Mouse (Mus musculus): Measurements from ENCODE around the gene RPS10-NUDT3. TPM values are rescaled to one million over a fixed set of nuclear protein-coding genes. Genes with fewer than 3 reads are reported as not detected.

The RPS10-NUDT3 gene
- total RNA-seq (2021), result not detected

DNA sequence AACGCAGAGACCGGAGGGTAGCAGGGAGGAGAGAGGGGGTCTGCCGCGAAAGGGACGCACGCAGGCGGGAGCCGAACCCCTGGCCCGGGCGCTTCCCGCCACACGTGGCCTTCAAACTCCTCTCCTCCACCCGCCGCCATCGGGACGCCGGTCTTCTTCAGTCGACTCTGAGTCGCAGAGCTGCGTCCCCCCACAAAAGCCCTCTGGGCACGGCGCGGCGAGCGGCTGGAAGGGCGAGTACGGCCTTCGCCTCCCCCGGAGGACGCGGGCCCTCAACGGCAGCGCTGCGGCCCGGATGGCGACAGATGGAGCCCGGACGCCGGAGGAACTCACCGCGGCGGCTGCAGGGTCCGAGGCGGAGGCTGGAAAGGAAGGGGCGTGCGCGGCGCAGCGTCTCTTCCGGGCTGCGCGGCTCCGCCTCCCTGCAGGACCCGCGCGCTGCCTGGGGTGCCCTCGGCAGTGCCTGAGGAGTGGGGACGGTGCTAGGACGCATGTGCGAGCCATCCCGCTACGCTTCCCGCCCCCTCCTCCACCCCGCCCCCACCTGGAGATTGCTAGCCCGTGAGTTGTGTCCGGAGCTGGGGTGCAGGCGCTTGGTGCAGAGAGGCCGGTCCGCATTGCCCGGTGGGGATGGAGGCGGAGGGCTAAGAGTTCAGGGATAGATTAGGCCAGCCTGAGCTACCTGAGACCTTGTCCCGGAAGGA lies at the start of gene RPS10-NUDT3:
TSS of gene RPS10-NUDT3 (minus strand) at position 352 of the 704 bp plus-strand sequence.
- peak; percentile 87 to 91 for DNase-seq
- intact Hi-C loops (cut with DNase I), result loop anchor here (5.0 kb wide), 1 partner anchor 428 kb away; no protein-coding TSS in a partner anchor

DNA sequence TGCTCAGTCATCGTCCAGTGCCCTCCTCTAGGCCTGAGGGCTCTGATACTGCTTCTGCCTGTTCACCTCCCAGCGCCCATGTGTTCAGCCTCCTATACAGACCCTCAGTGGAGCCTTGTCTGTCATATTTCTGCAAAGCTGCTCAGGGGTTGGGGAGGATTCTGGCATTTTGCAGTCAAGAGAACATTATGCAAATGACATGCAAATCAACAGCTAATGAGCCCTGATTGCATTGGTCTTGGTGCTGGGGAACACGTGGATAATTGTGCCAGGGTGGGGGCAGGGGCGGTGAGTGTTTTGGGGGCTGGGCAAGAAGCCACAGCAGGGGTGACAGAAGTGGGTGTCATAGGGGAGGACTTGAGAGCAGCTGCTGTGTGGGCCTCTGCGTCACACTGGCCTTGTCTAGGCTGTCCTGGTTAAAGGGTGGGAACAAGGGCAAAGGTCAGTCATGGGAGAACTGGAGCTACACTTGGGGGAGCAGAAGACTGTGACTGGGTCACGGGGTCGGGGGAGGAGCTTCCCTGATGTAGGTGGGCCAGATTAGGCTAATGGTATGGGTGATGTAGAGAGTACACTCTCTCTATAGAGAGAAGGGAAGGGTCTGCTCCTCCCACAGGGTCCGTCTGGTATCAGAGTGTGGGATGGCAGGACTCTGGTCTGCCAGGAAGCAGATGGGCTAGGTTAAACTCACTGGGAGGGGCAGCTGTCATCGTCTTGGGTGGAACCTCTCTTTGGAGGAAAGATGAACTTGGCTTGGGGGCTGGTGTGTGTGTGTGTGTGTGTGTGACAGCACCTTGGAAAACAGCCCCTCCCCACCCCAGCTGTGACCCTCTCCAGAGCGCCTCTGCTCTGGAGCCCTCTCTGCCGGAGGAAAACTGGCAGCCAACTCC lies 44.1 kb upstream of the RPS10-NUDT3 start:
- DNase-seq, result no peak
- intact Hi-C loops (cut with DNase I), result no loop called here

DNA sequence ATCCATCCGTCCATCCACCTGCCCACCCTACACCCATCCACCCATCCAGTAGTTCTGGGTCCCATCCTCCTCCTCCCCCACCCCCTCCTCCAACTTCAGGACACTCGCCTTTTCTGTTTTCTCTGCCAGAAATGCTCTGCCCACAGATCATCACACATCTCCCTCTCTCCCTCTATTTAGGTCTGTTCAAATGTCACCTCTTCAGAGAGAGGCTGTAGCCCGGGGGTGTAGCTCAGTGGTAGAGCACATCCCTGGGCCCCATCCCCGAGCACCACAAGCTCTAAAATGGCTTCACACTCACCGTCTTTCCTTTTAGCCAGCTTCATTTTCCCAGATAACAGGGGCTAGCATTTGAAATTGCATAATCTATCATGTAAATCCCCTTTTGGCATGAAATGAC lies 42.7 kb upstream of the RPS10-NUDT3 start:
- DNase-seq, result no peak
- intact Hi-C loops (cut with DNase I), result no loop called here

DNA sequence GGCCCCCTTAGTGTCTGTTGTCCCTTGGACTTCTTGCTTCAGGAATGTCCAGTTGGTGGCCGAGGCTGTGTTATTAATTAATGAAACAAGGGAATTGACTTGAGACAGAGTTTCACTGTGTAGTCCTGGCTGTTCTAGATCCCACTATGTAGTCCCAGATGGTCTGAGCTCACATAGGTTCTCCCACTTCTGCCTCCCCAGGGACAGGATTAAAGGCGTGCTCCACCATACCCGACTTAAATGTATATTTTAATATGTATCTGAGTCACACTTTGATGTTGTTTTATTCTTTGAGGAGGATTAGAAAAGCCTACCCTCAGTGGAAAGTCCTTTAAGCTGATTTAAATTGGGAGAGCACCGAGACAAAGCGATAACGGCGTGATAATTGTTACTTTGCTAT lies 41.2 kb upstream of the RPS10-NUDT3 start:
- DNase-seq, result no peak
- intact Hi-C loops (cut with DNase I), result no loop called here

DNA sequence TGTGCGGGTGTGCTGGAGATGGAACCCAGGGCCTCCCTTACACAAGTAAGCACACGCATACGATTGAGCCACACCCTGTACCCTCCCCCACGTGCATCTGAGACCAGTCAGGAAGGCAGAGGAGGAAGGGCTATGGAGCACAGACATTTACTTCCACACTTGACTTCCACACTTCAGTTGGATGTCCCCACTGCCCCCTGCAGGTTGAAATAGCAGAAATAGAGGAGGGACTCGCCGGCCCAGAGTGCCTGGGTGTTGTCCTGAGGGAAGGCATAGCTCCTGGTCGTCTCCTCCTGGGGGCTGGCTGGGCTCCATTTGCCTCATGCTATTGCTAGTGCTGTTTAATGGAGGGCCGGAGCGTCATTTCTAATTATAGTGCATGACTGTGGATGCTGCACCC lies 40.4 kb upstream of the RPS10-NUDT3 start:
- no peak for DNase-seq
- intact Hi-C loops (cut with DNase I), result no loop called here

DNA sequence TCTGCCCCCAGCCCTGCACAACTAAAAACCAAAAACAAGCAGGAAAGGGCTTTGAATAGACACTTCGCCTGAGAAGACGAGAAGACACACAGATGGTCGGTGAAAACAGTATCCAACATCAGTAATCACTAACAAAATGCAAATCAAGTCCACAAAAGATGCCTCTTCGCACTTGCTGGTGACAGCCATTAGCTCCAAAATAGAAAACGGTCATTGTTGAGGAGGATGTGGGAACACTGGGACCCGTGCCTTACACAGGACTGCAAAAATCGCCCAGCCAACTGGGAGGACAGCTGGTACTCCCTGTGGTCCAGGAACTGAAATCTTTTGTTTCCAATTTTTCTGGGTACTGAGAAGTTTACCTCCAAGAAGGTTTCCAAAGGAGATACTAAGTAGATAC lies 38.9 kb upstream of the RPS10-NUDT3 start:
- no peak for DNase-seq
- intact Hi-C loops (cut with DNase I), result no loop called here

DNA sequence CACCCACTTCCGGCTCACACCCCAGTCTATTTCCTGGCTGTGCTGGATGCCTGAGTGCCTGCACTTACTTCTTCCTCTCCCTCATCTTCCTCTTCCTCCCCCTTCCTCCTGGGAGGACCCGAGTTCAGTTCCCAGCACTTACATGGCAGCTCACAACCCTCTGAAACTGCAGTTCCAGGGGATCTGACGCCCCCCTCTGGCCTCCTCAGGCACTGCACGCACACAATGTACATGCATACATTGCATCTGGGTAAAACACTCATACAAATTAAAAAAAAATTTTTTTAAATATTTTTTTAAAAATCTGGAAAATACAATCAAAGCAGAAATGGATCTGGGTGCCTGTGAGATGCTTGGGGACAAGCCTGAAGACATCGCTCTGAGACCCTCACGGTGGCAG lies 36.7 kb upstream of the RPS10-NUDT3 start:
- intact Hi-C loops (cut with DNase I), result no loop called here
- DNase-seq, result no peak

DNA sequence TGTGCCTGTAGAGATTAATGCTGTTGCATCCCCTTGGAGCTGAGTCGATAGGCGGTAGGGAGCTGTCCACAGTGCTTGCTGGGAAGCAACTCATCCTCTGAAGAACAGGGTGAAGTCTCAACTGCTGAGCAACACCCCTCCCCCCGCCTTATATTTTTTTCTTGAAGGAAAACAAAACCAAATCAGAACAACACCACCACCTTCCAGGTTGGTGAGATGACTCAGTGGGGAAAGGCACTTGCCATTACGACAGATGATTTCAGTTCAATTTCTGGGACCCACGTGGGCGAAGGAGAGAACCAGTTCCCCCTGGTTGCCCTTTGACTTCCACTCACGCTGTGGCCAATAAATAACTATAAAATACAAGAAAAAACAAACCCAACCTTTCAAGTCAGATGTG lies 23.7 kb upstream of the RPS10-NUDT3 start:
- intact Hi-C loops (cut with DNase I), result loop anchor here (10.0 kb wide), 1 partner anchor 426 kb away; the partner anchor contains the start of gene Tcp11
- DNase-seq, result no peak

DNA sequence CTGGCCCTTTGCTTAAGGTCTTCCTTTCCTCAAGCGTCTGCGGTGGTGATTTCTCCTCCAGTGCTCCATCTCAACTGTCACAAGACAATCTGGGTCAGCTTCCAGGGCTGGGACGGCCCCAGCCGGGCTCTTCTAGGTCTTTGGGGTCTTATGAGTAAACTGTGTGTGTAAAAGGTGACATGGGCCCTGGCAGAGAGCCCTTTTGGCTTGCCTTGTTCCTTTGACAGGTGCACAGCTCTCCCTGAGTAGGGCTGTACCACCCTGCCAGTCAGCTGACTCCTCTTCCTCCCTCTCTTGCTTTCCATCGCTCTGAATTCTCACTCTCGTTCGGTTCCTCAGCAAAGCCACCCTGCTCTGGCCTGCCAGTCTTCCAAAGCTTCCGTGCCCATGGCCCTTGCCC lies 22.1 kb upstream of the RPS10-NUDT3 start:
- intact Hi-C loops (cut with DNase I), result loop anchor here (10.0 kb wide), 1 partner anchor 428 kb away; the partner anchor contains the start of gene Tcp11
- no peak for DNase-seq

DNA sequence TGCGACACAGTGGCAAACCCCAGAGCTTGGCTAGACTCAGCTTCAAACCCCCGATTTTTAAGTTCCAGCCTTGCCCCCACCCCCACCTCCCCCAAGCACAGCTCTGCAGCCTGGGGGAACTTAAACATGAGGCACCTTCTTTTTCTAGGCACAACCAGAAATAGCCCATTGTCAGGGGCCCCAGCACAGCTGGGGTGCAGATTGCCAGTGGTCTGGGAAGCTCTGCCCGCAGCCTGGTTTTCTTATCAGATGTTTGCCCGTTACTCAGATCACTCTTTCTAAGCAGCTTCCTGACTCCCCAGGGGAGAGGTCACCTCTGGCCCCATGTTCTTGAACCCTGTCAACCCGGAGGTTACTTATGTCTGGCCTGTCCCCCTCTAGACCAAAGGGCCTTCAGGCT lies 21.4 kb upstream of the RPS10-NUDT3 start:
- DNase-seq, result no peak
- intact Hi-C loops (cut with DNase I), result loop anchor here (10.0 kb wide), 1 partner anchor 428 kb away; the partner anchor contains the start of gene Tcp11

DNA sequence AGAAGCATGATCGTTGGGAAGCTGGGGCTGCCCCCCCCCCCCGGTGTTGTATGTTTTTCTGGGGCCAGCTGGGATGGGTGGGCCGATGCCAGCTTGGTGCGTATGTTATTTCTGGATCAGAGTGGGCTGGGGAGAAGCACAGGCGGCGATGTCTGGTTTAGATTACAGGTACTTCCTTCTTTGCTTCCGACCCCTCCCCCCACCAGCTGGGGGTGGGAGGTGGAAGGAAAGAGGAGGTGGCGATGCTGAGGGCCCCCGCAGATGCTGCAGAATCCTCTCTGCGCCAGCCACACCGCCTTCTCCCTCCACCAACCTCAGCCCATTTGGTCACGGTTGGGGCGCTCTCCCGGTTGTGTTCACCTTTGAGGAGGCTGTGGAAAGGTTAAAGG lies 21.0 kb upstream of the RPS10-NUDT3 start:
- intact Hi-C loops (cut with DNase I), result loop anchor here (10.0 kb wide), 1 partner anchor 429 kb away; the partner anchor contains the start of gene Tcp11

DNA sequence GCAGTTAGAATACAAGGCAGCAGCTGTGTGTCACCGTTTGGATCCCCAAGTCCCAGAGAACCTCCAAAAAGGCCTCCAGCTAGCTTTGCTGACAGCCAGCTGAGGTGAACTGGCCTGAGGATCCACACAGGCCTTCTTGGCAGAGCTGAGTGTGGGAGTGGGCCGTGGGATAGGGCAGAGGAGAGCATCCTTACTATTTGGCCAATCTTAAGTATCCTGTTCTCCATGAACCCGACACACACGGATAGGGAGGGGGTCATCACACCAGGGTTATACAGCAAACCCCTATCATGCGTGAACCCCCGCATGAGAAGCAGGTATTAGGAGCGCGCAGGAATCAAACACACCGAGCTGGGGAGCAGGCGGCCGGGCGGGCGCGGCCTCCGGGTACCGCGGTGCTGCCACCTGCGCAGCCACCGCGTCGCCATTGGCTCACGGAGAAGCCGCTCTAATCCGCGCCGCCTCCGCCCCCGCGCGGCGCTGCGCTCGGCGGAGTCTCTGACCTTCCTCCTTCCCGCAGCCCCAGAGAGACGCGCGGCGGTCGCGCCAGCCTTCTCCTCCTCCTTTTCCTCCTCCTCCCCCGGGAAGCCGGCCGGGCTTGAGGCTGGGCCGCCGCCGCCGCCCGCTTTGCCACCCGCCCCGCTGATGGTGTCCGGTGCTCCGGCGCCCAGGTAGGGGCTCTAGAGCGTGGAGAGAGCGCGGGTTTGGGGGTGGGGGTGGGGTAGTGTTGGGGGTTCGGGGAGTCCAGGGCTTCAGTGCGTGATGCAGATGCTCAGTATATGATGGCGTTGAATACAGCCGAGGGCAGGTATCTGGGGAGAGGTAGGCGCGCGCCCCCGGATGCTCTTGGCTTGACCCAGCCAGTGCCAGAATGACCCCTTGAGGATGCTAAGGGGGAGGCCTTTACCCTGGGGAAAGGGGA lies 20.3 kb upstream of the RPS10-NUDT3 start, which contains the start of gene Pacsin1:
TSS of gene Pacsin1 (plus strand) at position 421 of the 922 bp plus-strand sequence.
- intact Hi-C loops (cut with DNase I), result loop anchor here (10.0 kb wide), 1 partner anchor 429 kb away; the partner anchor contains the start of gene Tcp11
- DNase-seq, result no peak

More for the DNA sequence above, 21.0 kb upstream of the RPS10-NUDT3 start:
- no peak for DNase-seq

DNA sequence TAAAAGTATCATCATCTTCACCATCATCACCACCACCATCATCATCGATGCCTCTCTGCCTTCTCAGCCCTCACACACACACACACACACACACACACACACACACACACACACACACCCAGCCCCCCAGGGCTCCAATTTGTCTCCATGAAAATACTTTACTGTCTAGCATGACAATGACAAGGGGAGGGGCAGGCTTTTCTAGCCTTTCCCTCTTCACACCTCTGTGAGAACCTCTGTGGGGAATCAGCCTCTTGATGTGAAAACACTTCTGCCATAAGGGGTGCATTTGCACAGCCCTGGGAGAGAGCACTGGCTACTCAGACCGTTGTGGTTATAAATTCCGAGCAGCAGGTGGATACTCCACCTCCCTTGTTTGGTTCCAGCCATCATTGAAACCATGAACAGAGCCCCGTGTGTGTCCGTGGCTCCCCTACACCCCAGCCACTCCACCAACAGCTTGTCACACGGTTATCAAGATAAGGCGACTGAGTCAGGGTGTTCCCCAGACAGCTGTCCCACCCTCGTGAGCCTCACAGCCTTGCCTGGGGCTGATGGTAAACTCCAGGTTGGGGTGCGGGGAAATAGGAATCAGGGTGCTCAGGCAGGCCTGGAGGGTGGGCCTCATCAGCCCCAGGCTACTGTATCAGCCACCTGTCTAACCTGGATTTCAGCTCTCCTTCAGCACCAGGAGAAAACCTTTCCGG lies 18.4 kb upstream of the RPS10-NUDT3 start:
- no peak for DNase-seq
- intact Hi-C loops (cut with DNase I), result loop anchor here (5.0 to 10.0 kb wide), 2 partner anchors 109 to 431 kb away; partner anchors contain the start of gene Tcp11

DNA sequence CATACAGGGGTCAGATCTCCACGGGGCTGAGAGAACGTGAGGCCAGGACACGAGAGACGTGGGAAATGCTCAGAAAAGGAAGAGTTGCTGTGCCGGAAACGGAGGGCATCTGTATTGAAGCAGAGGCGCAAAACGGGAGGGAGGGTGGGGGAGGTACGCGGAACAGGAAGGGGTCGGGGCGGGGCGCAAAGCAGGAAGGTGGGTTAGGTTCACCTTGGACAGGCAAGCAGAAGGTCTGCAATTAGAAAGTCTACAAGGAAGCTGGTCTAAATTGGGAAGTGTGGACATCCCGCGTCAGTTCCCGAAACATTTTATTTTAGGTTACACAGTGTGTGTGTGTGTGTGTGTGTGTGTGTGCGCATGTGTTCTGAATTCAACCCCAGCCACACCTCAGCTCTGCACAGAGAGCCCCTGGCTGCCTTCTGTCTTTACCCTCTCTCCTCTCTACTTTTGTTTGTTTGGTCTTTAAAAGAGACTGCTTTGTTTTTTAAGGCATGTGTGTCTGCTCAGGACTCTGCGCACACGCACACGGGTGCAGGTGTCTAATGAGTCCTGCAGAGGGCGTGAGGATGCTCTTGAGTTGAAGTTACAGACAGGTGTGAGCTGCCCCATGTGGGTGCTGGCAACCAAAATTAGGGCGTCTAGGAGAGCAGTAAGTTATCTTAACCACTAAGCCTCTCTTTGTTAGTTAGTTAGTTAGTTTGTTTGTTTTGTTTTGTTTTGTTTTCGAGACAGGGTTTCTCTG lies 17.2 kb upstream of the RPS10-NUDT3 start:
- intact Hi-C loops (cut with DNase I), result loop anchor here (5.0 to 10.0 kb wide), 2 partner anchors 110 to 433 kb away; partner anchors contain the start of gene Tcp11
- no peak for DNase-seq

DNA sequence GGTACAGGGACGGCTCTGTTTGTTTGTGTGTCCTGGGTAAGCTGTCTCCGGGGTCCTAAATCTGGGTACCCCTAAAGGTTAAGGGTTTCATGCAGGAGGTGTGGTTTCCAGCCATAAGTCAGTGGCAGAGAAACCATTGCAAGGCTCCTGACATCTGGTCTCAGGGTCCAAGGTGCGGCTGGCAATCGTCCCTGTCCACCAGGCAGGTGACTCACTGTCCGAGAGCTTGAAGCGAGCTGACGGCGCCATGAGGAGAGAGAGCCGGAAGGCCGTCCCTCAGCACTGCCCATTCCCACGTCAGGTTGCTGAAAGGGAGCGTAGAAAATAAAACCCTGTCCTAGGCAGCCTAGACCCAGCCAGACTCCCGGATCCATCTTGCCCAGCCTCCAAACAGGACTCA lies 15.6 kb upstream of the RPS10-NUDT3 start:
- DNase-seq, result no peak
- intact Hi-C loops (cut with DNase I), result loop anchor here (5.0 to 10.0 kb wide), 2 partner anchors 112 to 434 kb away; partner anchors contain the start of gene Tcp11

DNA sequence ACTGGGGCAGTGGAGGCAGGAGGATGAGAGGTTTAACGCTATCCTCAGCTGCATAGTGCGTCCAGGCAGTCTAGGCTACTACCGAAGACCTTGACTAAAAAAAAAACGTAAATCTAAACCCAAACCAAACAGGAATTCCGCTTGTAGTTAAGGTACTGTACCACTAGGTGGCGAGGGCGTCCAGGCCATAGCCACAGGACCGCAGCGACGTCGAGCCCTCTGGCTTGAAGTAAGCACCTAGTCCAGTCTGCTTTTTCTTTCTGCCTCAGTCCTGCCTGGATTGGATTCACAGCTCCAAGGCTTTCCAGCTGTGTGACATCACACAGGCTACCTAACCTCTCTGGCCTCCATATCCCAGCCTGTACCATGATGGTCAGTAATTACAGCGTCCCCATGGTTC lies 15.1 kb upstream of the RPS10-NUDT3 start:
- peak; percentile 55 to 57 for DNase-seq
- intact Hi-C loops (cut with DNase I), result loop anchor here (5.0 to 10.0 kb wide), 2 partner anchors 112 to 435 kb away; partner anchors contain the start of gene Tcp11

DNA sequence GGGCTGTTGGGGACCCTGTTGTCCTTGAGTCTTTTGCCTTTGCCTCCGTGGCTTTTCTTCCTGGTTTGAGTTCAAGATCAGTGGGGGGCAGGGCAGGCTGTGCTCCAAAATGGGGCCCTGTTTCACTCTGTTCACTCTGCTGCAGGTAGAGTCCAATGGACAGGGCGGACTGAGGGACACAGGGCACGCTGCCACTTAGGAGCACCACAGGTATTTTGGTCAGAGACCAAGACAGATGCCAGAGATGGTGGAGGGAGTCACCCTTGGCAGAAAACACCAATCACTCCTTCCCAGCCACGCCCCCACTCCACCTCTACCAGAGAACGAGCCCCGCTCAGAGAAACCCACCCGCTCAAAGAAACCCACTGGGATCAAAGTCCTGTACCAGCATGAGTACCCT lies 10.8 kb upstream of the RPS10-NUDT3 start:
- intact Hi-C loops (cut with DNase I), result no loop called here
- no peak for DNase-seq

DNA sequence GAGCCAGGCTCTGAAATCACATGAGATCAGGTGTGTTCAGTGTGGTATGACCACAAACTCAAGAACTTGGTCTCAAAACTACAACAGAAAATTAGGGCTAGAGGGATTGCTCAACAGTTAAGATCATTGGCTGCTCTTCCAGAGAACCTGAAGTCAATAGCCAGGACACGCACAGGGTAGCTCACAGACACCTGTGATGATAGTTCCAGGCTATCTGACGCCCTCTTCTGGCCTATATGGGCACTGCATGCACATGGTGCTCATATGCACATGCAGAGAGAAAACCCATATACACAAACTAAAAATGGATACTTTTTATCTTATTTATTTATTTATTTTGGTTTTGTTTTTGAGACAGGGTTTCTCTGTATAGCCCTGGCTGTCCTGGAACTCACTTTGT lies 9.6 kb upstream of the RPS10-NUDT3 start:
- intact Hi-C loops (cut with DNase I), result no loop called here
- no peak for DNase-seq

DNA sequence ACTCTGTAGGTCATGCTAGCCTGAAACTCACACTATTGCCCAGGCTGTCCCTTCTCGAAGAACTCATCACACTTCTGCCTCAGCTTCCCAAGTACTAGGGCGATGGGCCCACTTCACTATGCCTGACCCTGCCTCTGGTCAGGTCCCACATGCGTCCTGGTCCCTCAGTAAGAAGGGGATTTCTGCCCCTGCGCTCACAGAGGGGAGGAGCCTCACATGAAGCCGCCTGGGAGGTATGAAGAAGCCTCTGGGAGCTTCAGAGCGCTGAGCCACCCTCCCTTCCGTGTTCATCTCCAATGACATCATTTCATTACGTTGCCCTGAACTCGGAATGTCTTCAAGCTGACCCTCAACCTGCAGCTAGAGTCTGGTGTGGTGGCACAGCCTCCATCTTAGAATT lies 8.7 kb upstream of the RPS10-NUDT3 start:
- intact Hi-C loops (cut with DNase I), result no loop called here
- no peak for DNase-seq

Data from heart, postnatal 36 days (tissue).